Mouse (Mus musculus) layer of hippocampus, postnatal 25 days (tissue): ENCODE data around the gene Inpp5e. TPM values are rescaled to one million over a fixed set of nuclear protein-coding genes. Genes with fewer than 3 reads are reported as not detected.

Source experiments
- total RNA-seq, 2 experiments: library from RNA; stranded (reverse); gene quantifications; 2 replicates each; pipeline ENCODE4 v1.2.3; 2021

Gene Inpp5e
- total RNA-seq, 2 experiments from 2014 or later: 21.7 to 24.4 TPM

Other genes starting within 250 kb of the Inpp5e start
- gene Lhx3, start 200.9 kb downstream of the Inpp5e start, total RNA-seq: not detected
- gene Qsox2, start 171.7 kb downstream of the Inpp5e start, total RNA-seq: 10 to 100 TPM; 24.5 to 25.3 TPM
- under 1 TPM; 0.52 to 0.94 TPM for gene Ccdc187, start 114.6 kb downstream of the Inpp5e start, total RNA-seq
- 10 to 100 TPM; 38.3 to 42.4 TPM for gene Gpsm1, start 93.7 kb downstream of the Inpp5e start, total RNA-seq
- 10 to 100 TPM; 26.3 to 27.8 TPM for gene Dnlz, start 57.1 kb downstream of the Inpp5e start, total RNA-seq
- gene Card9, start 48.3 kb downstream of the Inpp5e start, total RNA-seq: 1 to 10 TPM; 1.6 to 2.6 TPM
- 10 to 100 TPM; 43.8 to 82.5 TPM for gene Snapc4, start 28.6 kb downstream of the Inpp5e start, total RNA-seq
- 100 to 1,000 TPM; 133 to 170 TPM for gene Entr1, start 19.9 kb downstream of the Inpp5e start, total RNA-seq
- 10 to 100 TPM; 94.8 to 96.0 TPM for gene Pmpca, start 19.9 kb downstream of the Inpp5e start, total RNA-seq
- 10 to 100 TPM; 46.4 to 48.1 TPM for gene Sec16a, start 36.0 kb upstream of the Inpp5e start, total RNA-seq
- 10 to 100 TPM; 31.4 to 38.0 TPM for gene Notch1, start 107.5 kb upstream of the Inpp5e start, total RNA-seq
- gene Egfl7, start 170.8 kb upstream of the Inpp5e start, total RNA-seq: 10 to 100 TPM; 56.8 to 68.2 TPM
- not detected for gene Gm20532, start 177.4 kb upstream of the Inpp5e start, total RNA-seq
- 1 to 10 TPM; 1.2 to 1.9 TPM for gene Agpat2, start 195.2 kb upstream of the Inpp5e start, total RNA-seq
- gene Fam69b, start 219.3 kb upstream of the Inpp5e start, total RNA-seq: 10 to 100 TPM; 71.3 to 78.8 TPM